Mouse (Mus musculus) G1E-ER4 (cell line): ENCODE results near the gene Krtap2-4. TPM values are rescaled to one million over a fixed set of nuclear protein-coding genes. Genes with fewer than 3 reads are reported as not detected.
"Not testable (repeated sequence)": the region's sequence is repeated elsewhere in the genome, so short reads cannot be mapped to it uniquely, and the experiment has no call there.

Experiments
- GATA1 ChIP-seq: IDR thresholded peaks from one replicate; pipeline ENCODE4 v1.8.0; 2012; ENCODE audit warnings: low read length, inconsistent platforms
- polyA plus RNA-seq: library from polyadenylated mRNA; stranded (reverse); fragments of >175 nt; gene quantifications from 2 replicates; pipeline ENCODE4 v1.2.3, GENCODE M21; 2012

Gene Krtap2-4
- polyA plus RNA-seq, 1 experiment, result not detected

DNA sequence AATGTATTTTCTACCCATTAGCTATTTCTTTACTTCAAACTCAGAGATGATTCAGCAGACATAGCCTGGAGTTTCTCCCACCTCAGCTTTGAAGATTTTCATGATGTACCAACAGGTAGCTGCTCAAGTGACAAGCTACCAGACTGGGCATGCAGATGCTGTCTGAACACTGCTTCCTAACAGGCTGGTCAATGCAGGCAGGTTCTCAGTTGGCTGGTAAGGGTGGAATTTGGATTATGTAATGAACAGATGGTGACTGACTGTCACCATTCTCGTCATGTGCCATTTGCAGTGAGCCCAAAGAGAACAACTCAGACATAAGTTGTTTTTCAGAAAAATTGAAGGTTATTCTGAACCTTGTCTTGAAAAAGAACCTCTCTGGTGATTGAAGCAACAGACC is 5.5 kb downstream of the Krtap2-4 start:
- TF ChIP-seq GATA1, result no peak

DNA sequence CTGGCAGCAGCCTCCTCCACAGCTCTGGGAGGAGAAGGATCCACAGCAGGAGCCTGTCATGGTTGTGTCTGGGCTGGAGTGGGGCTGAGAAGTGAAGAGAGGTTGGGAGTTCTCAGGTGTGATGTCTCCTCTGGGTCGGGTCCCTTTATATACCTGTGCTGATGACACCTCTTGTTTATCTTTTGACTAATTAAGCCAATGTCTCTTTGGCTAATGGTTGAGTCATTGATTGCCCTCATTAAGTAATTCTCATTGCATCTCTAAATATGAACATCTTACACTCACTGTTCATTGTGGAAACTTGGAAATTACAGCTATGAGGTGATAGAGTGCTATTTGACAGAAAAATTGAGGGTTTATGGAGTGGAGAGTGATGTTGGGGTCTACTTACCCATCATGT is 11.4 kb downstream of the Krtap2-4 start, which contains the start of gene Gm11938:
Gene Gm11938 (minus strand): TSS at position 101 of the 400 bp plus-strand sequence.
- TF ChIP-seq GATA1, result not testable (repeated sequence)

DNA sequence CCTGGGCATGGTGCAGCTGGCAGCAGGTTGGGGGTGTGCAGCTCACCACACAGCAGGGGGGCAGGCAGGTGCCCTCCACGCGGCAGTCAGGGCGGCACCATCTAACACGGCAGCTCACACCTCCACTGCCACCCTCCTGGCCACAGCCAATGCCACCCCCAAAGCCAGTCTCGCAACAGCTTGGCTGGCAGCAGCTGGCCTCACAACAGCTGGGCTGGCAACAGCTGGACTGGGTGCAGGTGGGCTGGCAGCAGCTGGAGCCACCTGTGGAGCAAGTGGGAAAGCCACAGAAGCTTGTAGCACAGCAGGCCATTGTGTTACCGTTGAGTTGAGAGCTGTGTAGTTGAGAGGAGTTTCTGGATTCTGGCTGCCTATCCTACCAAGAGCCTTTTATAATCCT is 16.9 kb downstream of the Krtap2-4 start, which contains the start of gene Krtap9-3:
Gene Krtap9-3 (minus strand): TSS at position 364 of the 400 bp plus-strand sequence.
- not testable (repeated sequence) for TF ChIP-seq GATA1

GRCm38 (mm10) chr11:99590981-99591380 is 23.7 kb downstream of the Krtap2-4 start, which contains the start of gene Krtap1-3:
Krtap1-3 (minus strand) TSS chr11:99591339.
- no peak for TF ChIP-seq GATA1

GRCm38 (mm10) chr11:99585096-99585495 is 29.6 kb downstream of the Krtap2-4 start:
- no peak for TF ChIP-seq GATA1

- no peak for TF ChIP-seq GATA1
Measured at GRCm38 (mm10) chr11:99583245-99583704, 31.4 kb downstream of the Krtap2-4 start, which contains the start of gene Krtap1-4. Krtap1-4 (minus strand) TSS chr11:99583654.

GRCm38 (mm10) chr11:99581564-99581963 is 33.1 kb downstream of the Krtap2-4 start:
- TF ChIP-seq GATA1, result no peak

DNA sequence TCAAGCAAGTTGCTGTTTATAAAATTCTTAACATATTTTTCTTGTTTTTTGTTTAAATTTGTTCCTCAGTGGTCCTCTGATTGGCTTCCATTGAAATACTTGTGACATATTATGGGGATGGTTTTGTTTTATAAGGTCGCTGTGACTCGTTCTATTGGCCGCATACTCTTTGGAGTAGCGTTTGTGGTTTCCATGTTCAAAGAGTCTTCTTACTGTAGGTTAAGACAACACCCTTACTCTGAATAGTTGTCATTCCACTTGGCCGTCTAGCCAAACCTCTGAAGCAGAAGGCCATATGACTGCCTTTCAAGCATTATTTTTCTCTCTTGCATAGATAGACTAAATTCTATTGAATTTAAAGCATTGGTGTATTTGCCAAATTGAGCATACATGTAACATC is 33.6 kb downstream of the Krtap2-4 start:
- no peak for TF ChIP-seq GATA1

GRCm38 (mm10) chr11:99580636-99581035 is 34.0 kb downstream of the Krtap2-4 start, which contains the start of gene Krtap1-5:
Krtap1-5 (minus strand) TSS chr11:99581016.
- TF ChIP-seq GATA1, result no peak

DNA sequence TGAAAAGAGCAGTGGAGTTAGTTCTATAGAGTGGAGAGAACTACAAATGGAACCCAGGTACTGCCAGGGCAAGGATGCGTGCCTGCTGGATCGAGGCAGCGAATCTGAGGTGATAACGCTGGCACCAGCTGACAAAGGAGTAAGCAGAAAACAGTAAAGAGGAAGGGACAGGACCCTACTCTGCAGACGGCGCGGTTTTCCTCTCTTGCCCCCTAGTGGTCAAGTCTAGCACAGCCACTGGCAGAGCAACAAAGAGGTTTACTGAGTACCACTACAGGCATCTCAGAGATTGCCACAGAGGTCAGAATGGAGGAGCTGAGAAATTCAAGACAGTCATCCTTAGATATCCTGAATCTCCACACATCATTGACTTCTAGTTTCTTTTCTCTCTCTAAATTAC is 40.5 kb downstream of the Krtap2-4 start:
- no peak for TF ChIP-seq GATA1

- TF ChIP-seq GATA1, result no peak
Measured at GRCm38 (mm10) chr11:99573164-99573563, 41.5 kb downstream of the Krtap2-4 start.

- no peak for TF ChIP-seq GATA1
Measured at GRCm38 (mm10) chr11:99566530-99566929, 48.1 kb downstream of the Krtap2-4 start, which contains the start of gene Krtap3-1. Krtap3-1 (minus strand) TSS chr11:99566630.

Other genes starting within 250 kb of the Krtap2-4 start
- not detected in 2 replicates for gene Krt28, start 239.9 kb downstream of the Krtap2-4 start, polyA plus RNA-seq
- 7.4 and 9.6 TPM in 2 replicates for gene Krt10, start 225.5 kb downstream of the Krtap2-4 start, polyA plus RNA-seq
- 0.03 TPM in 1 of 2 replicates, not detected in the other for gene Krt12, start 192.6 kb downstream of the Krtap2-4 start, polyA plus RNA-seq
- not detected in 2 replicates for gene Krt20, start 176.7 kb downstream of the Krtap2-4 start, polyA plus RNA-seq
- not detected in 2 replicates for gene Krt23, start 121.7 kb downstream of the Krtap2-4 start, polyA plus RNA-seq
- not detected in 2 replicates for gene Krt39, start 93.5 kb downstream of the Krtap2-4 start, polyA plus RNA-seq
- not detected in 2 replicates for gene Krt40, start 71.7 kb downstream of the Krtap2-4 start, polyA plus RNA-seq
- gene Krtap3-3, start 64.0 kb downstream of the Krtap2-4 start, polyA plus RNA-seq, result not detected in 2 replicates
- gene Krtap3-2, start 58.0 kb downstream of the Krtap2-4 start, polyA plus RNA-seq, result not detected in 2 replicates
- gene Gm11939, start 55.4 kb downstream of the Krtap2-4 start, polyA plus RNA-seq, result not detected in 2 replicates
- gene Krtap3-1, start 48.2 kb downstream of the Krtap2-4 start, polyA plus RNA-seq, result not detected in 2 replicates
- gene Krtap1-5, start 33.8 kb downstream of the Krtap2-4 start, polyA plus RNA-seq, result not detected in 2 replicates
- not detected in 2 replicates for gene Krtap1-4, start 31.2 kb downstream of the Krtap2-4 start, polyA plus RNA-seq
- not detected in 2 replicates for gene Krtap1-3, start 23.5 kb downstream of the Krtap2-4 start, polyA plus RNA-seq
- not detected in 2 replicates for gene Krtap9-3, start 16.7 kb downstream of the Krtap2-4 start, polyA plus RNA-seq
- gene Gm11938, start 11.5 kb downstream of the Krtap2-4 start, polyA plus RNA-seq, result not detected in 2 replicates
- gene Gm11937, start 4.7 kb downstream of the Krtap2-4 start, polyA plus RNA-seq, result not detected in 2 replicates
- gene Gm11562, start 5.6 kb upstream of the Krtap2-4 start, polyA plus RNA-seq, result not detected in 2 replicates
- gene Krtap4-1, start 13.4 kb upstream of the Krtap2-4 start, polyA plus RNA-seq, result not detected in 2 replicates
- gene Krtap4-2, start 20.2 kb upstream of the Krtap2-4 start, polyA plus RNA-seq, result not detected in 2 replicates
- gene Krtap4-7, start 29.2 kb upstream of the Krtap2-4 start, polyA plus RNA-seq, result not detected in 2 replicates
- not detected in 2 replicates for gene Gm11555, start 35.4 kb upstream of the Krtap2-4 start, polyA plus RNA-seq
- not detected in 2 replicates for gene Gm11563, start 44.1 kb upstream of the Krtap2-4 start, polyA plus RNA-seq
- not detected in 2 replicates for gene Krtap4-6, start 51.1 kb upstream of the Krtap2-4 start, polyA plus RNA-seq
- not detected in 2 replicates for gene Gm14190, start 75.9 kb upstream of the Krtap2-4 start, polyA plus RNA-seq
- gene Gm14180, start 119.4 kb upstream of the Krtap2-4 start, polyA plus RNA-seq, result not detected in 2 replicates
- gene Gm11595, start 158.1 kb upstream of the Krtap2-4 start, polyA plus RNA-seq, result not detected in 2 replicates
- not detected in 2 replicates for gene Krtap4-8, start 165.9 kb upstream of the Krtap2-4 start, polyA plus RNA-seq
- not detected in 2 replicates for gene Krtap4-9, start 170.4 kb upstream of the Krtap2-4 start, polyA plus RNA-seq
- not detected in 2 replicates for gene Gm11596, start 178.6 kb upstream of the Krtap2-4 start, polyA plus RNA-seq
- gene Gm11569, start 184.1 kb upstream of the Krtap2-4 start, polyA plus RNA-seq, result not detected in 2 replicates
- gene Gm11554, start 189.6 kb upstream of the Krtap2-4 start, polyA plus RNA-seq, result not detected in 2 replicates
- gene Krtap4-13, start 195.0 kb upstream of the Krtap2-4 start, polyA plus RNA-seq, result not detected in 2 replicates
- gene Gm11564, start 200.8 kb upstream of the Krtap2-4 start, polyA plus RNA-seq, result not detected in 2 replicates
- gene 2300003K06Rik, start 223.2 kb upstream of the Krtap2-4 start, polyA plus RNA-seq, result not detected in 2 replicates
- not detected in 2 replicates for gene Krtap4-16, start 236.8 kb upstream of the Krtap2-4 start, polyA plus RNA-seq
- gene Gm11568, start 243.1 kb upstream of the Krtap2-4 start, polyA plus RNA-seq, result not detected in 2 replicates
- gene Gm11559, start 249.6 kb upstream of the Krtap2-4 start, polyA plus RNA-seq, result not detected in 2 replicates